Mouse (Mus musculus) G1E (cell line): ENCODE data around the gene Myo1f. TPM values are rescaled to one million over a fixed set of nuclear protein-coding genes. Genes with fewer than 3 reads are reported as not detected.

Experiments used
- ATAC-seq: 2 replicates; pipeline ENCODE4 v1.8.0; 2016; ENCODE audit warnings: mild to moderate bottlenecking; ENCODE audit not compliant: insufficient number of reproducible peaks, poor library complexity, low FRiP score, severe bottlenecking; ENCODE audit errors: extremely low read depth
- DNase-seq: peaks from one replicate; pipeline ENCODE4 v3.0.0; 2012; ENCODE audit warnings: low spot score
- H3K27me3 ChIP-seq: 2 replicates; pipeline ENCODE4 v1.6.1; 2012; ENCODE audit warnings: mild to moderate bottlenecking, low read length, inconsistent platforms; ENCODE audit not compliant: insufficient read depth
- H3K36me3 ChIP-seq: replicated peaks from 2 replicates; pipeline ENCODE3; 2012; ENCODE audit warnings: mild to moderate bottlenecking, inconsistent platforms
- H3K4me1 ChIP-seq: 2 replicates; pipeline ENCODE4 v1.6.1; 2012; ENCODE audit warnings: low read depth, low read length, inconsistent platforms, mixed read lengths; ENCODE audit not compliant: insufficient read depth
- H3K4me3 ChIP-seq: 2 replicates; pipeline ENCODE4 v1.5.1; 2012; ENCODE audit warnings: low read depth, mild to moderate bottlenecking, inconsistent platforms, low read length, moderate library complexity, mixed read lengths
- H3K9me3 ChIP-seq: replicated peaks from 2 replicates; pipeline ENCODE4 v1.6.1; 2012; ENCODE audit warnings: inconsistent platforms
- CTCF ChIP-seq: IDR thresholded peaks from 2 replicates; pipeline ENCODE4 v1.5.1; 2012; ENCODE audit warnings: low read depth, low read length, inconsistent platforms, mixed read lengths
- GATA1 ChIP-seq: IDR thresholded peaks from 2 replicates; pipeline ENCODE4 v1.6.1; 2012; ENCODE audit warnings: borderline replicate concordance, low read length, inconsistent platforms, mixed read lengths
- GATA2 ChIP-seq: IDR thresholded peaks from 2 replicates; pipeline ENCODE4 v1.6.1; 2012; ENCODE audit warnings: low read depth, low read length, inconsistent platforms, borderline replicate concordance
- POLR2AphosphoS5 ChIP-seq: IDR thresholded peaks from 2 replicates; pipeline ENCODE4 v1.6.1; 2012; ENCODE audit warnings: low read depth, low read length, inconsistent platforms; ENCODE audit not compliant: insufficient replicate concordance
- TAL1 ChIP-seq: conservative IDR thresholded peaks from 2 replicates; pipeline ENCODE4 v1.6.1; 2012; ENCODE audit warnings: low read depth, low read length, inconsistent platforms, mixed read lengths
- polyA plus RNA-seq: library from polyadenylated mRNA; stranded (reverse); fragments of >175 nt; gene quantifications from 2 replicates; pipeline ENCODE4 v1.2.3, GENCODE M21; 2012
- total RNA-seq, 2 experiments: library from RNA; stranded (forward) in 1 of 2; stranded (reverse) in 1 of 2; fragments of 200-1000 nt in 1 of 2; fragments of >200 nt in 1 of 2; fragmentation: Nextera tagmentation in 1 of 2; gene quantifications; 2 replicates each; pipeline ENCODE4 v1.2.3; 2014 to 2017

The Myo1f gene
- total and polyA plus RNA-seq, 3 experiments, result 0.17 to 2.1 (median 0.90) TPM

DNA sequence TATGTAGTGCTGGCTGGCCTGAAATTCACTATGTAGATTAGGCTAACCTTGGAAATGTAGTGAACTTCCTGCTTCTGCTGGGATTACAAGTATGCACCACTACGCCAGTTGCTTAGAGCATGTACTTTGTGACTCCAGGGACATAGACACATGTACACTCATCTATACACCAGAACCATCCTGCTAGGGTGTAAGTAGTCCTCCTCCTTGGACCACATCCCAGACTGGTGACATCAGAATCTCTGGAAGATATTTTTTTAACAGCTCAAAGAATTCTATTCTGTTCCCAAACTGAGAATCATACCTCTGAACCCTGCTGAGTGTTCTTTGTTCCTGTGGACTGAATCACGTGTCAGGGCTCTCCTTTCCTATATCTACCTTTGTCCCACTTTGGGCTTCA lies 81.5 kb downstream of the Myo1f start:
- Histone ChIP-seq H3K27me3 (no peaks in the 10 kb centered on the region), H3K4me1 (peaks cover 36% of the 10 kb centered on the region), H3K4me3 (no peak overlapping the region), H3K9me3 (no peaks in the 10 kb centered on the region), H3K36me3 (peaks cover 72% of the 10 kb centered on the region)
- DNase-seq (no peak), ATAC-seq (no peak)
- no peak for TF ChIP-seq GATA1
- TF ChIP-seq CTCF, result no peak

DNA sequence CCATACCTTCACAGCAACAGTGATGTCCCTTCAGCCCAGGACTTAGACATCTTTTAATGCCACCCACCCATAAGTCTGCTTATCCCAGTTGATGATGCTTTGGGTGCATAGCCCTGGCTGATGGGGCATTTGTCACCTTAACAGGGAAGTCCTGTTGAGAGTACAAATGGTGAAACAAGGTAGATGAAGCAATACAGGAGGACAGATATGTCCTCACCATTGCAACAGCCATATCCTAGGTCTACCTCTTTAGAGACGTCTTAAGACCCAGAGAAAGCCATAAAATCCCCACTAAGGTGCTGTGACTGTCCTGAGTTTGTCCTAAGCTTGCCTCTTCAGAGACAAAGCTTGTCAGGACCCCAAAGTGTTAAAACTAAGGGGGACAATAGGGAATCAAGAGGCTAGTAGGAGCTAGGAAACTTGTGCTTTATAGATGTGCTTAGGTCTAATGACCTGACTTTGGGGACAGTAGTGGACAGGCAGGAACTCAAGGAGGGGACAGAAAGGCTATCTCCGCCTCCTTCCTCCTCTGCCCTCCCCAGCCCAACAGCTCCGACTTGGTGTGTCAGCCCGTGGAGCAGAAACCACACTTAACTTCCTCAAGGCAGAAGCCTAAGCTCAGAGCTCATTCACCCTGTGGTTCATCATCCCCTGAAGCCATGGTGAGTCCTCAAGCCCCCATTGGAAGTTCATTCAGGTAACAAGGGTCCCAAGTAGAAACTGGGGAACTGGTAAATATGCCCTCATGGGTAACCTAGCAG lies 82.2 kb downstream of the Myo1f start, which contains the start of gene Pram1:
Gene Pram1, plus strand, starts transcription at position 541 of the 761 bp plus-strand sequence.
- no peak within 1 kb of the TSS for H3K4me3 ChIP-seq
- DNase-seq (no peak), ATAC-seq (no peak)
- H3K36me3 ChIP-seq, result peaks cover 72% of the 10 kb centered on the region
- no peaks in the 10 kb centered on the region for H3K9me3 ChIP-seq
- peaks cover 38% of the 10 kb centered on the region for H3K4me1 ChIP-seq
- TF ChIP-seq GATA1 (no peak), POLR2AphosphoS5 (no peak), TAL1 (no peak), GATA2 (no peak), CTCF (no peak)
- H3K27me3 ChIP-seq, result no peaks in the 10 kb centered on the region

DNA sequence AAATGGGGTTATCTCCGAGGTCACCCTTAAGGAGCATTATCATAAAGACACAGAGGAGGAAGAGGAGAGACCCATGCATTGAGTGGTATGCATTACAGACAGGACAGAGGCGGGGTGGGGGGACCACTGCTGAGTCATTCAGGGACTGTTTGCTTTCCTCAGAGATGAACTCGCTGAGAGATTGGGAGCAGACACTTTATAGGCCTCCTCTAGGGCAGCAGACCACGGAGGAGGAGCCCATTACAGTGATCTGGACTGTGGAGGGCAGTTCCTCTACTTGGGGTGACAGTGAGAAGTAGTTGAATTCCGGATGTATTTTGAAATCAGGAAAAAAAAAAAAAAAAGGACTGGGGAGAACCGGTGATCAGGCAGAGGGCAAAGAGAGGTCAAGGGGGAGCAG lies 84.2 kb downstream of the Myo1f start:
- TF ChIP-seq POLR2AphosphoS5 (no peak), TAL1 (no peak), GATA1 (no peak), CTCF (no peak), GATA2 (no peak)
- Histone ChIP-seq H3K27me3 (no peaks in the 10 kb centered on the region), H3K4me3 (no peak overlapping the region), H3K36me3 (peaks cover 76% of the 10 kb centered on the region), H3K9me3 (no peaks in the 10 kb centered on the region), H3K4me1 (peaks cover 38% of the 10 kb centered on the region)
- DNase-seq (no peak), ATAC-seq (peak; percentile 47)

DNA sequence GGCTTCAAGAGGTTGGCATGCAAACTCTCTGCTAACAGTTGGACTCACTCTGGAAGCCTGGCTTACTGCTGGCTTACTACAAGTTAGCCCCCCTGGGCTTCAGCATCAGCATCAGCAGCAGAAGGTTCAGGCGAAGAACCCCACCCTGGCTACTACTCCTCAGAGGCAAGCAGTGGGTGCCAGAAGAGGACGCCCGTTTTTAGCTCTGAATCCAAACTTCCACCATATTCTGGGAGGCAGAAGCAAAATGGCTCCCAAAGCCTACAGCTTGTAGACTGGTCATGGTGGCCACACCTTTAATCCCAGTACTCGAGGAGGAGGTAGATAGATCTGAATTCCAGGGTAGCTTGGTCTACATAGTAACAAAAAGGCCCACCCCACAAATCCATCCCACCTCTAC lies 88.6 kb downstream of the Myo1f start:
- Histone ChIP-seq H3K9me3 (no peaks in the 10 kb centered on the region), H3K4me1 (peaks cover 29% of the 10 kb centered on the region), H3K4me3 (no peak overlapping the region), H3K27me3 (no peaks in the 10 kb centered on the region), H3K36me3 (peaks cover 84% of the 10 kb centered on the region)
- ATAC-seq, result no peak
- DNase-seq, result no peak
- TF ChIP-seq TAL1 (no peak), GATA2 (no peak), POLR2AphosphoS5 (no peak), GATA1 (no peak), CTCF (no peak)

DNA sequence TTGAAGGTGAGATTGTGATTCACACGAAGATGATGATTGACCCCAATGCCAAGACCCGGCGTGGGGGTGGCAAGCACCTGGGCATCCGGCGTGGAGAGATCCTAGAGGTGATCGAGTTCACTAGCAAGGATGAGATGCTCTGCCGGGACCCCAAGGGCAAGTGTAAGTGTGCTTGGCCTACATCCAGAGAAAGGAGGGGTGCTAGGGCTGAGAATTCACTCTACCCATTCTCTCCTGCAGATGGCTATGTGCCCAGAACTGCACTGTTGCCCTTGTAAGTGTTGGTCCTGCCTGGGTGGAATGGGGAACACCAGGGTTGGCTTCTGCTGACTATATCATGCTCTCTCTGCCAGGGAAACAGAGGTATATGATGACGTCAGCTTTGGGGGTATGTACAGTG lies 89.6 kb downstream of the Myo1f start:
- H3K4me3 ChIP-seq, result no peak overlapping the region
- H3K9me3 ChIP-seq, result no peaks in the 10 kb centered on the region
- peaks cover 94% of the 10 kb centered on the region for H3K36me3 ChIP-seq
- no peak for ATAC-seq
- TF ChIP-seq TAL1, result no peak
- TF ChIP-seq GATA2, result no peak
- no peak for TF ChIP-seq CTCF
- TF ChIP-seq GATA1, result no peak
- TF ChIP-seq POLR2AphosphoS5, result no peak
- H3K4me1 ChIP-seq, result peaks cover 24% of the 10 kb centered on the region
- no peak for DNase-seq
- no peaks in the 10 kb centered on the region; the same call in 1 of the 2 replicates for H3K27me3 ChIP-seq

DNA sequence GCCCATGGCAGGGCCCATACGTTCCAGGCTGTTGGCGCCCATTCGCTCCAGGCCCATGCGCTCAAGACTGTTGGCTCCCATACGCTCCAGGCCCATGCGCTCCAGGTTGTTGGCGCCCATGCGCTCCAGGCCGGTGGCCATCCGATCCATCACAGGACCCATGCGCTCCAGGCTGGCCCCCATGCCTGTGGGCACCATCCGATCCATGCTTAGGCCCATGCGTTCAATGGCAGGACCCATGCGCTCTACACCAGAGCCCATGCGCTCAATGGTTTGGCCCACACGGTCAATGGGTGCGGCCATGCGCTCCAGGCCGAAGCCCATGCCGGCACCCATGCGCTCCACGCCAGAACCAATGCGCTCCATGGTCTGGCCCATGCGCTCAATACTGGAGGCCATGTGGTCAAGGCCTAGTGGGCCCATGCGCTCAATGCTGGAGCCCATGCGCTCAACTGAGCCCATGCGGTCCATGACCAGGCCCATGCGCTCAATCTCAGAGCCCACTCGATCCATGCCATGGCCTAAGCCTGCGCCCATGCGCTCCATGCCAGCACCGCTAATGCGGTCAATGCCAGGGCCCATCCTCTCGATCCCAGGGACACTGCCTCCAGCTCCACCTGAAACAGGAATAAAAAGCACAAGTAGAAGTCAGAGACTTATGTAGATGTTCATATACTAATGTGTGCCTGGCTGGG lies 94.4 kb downstream of the Myo1f start:
- Histone ChIP-seq H3K36me3 (peaks cover 96% of the 10 kb centered on the region), H3K9me3 (no peaks in the 10 kb centered on the region), H3K4me3 (no peak overlapping the region), H3K4me1 (0 out of 2 replicates have a peak, but pooled peaks cover 3% of the 10 kb centered on the region), H3K27me3 (no peaks in the 10 kb centered on the region; the same call in 1 of the 2 replicates)
- TF ChIP-seq GATA1, result no peak
- no peak for TF ChIP-seq GATA2
- TF ChIP-seq POLR2AphosphoS5, result no peak
- no peak for TF ChIP-seq TAL1
- TF ChIP-seq CTCF, result no peak
- ATAC-seq, result no peak
- DNase-seq, result no peak

Other genes starting within 250 kb of the Myo1f start
- gene Zfp81, start 196.8 kb upstream of the Myo1f start, total RNA-seq (2014; fragmentation: Nextera tagmentation), result 27.7 and 30.3 TPM in 2 replicates
- gene Zfp81, start 196.8 kb upstream of the Myo1f start, total RNA-seq (2017), result 14.5 TPM in 2 replicates
- gene Zfp81, start 196.8 kb upstream of the Myo1f start, polyA plus RNA-seq, result 0.22 and 0.35 TPM in 2 replicates
- gene Zfp101, start 161.1 kb upstream of the Myo1f start, total RNA-seq (2014; fragmentation: Nextera tagmentation), result 58.9 and 65.6 TPM in 2 replicates
- 68.2 and 97.1 TPM in 2 replicates for gene Zfp101, start 161.1 kb upstream of the Myo1f start, total RNA-seq (2017)
- gene Zfp101, start 161.1 kb upstream of the Myo1f start, polyA plus RNA-seq, result 0.55 and 0.87 TPM in 2 replicates
- gene Actl9, start 122.8 kb upstream of the Myo1f start, total RNA-seq (2014; fragmentation: Nextera tagmentation), result not detected in 2 replicates
- gene Actl9, start 122.8 kb upstream of the Myo1f start, total RNA-seq (2017), result 0.11 TPM in 1 of 2 replicates, not detected in the other
- not detected in 2 replicates for gene Actl9, start 122.8 kb upstream of the Myo1f start, polyA plus RNA-seq
- gene Adamts10, start 31.5 kb upstream of the Myo1f start, total RNA-seq (2014; fragmentation: Nextera tagmentation), result 2.0 and 4.5 TPM in 2 replicates
- gene Adamts10, start 31.5 kb upstream of the Myo1f start, total RNA-seq (2017), result 3.4 and 4.0 TPM in 2 replicates
- 2.8 and 3.5 TPM in 2 replicates for gene Adamts10, start 31.5 kb upstream of the Myo1f start, polyA plus RNA-seq
- gene Zfp414, start 73.4 kb downstream of the Myo1f start, total RNA-seq (2014; fragmentation: Nextera tagmentation), result 34.7 and 66.1 TPM in 2 replicates
- gene Zfp414, start 73.4 kb downstream of the Myo1f start, total RNA-seq (2017), result 14.7 and 26.3 TPM in 2 replicates
- gene Zfp414, start 73.4 kb downstream of the Myo1f start, polyA plus RNA-seq, result 111 and 116 TPM in 2 replicates
- gene Pram1, start 82.3 kb downstream of the Myo1f start, total RNA-seq (2014; fragmentation: Nextera tagmentation), result 2.0 and 3.3 TPM in 2 replicates
- gene Pram1, start 82.3 kb downstream of the Myo1f start, total RNA-seq (2017), result 0.11 TPM in 1 of 2 replicates, not detected in the other
- gene Pram1, start 82.3 kb downstream of the Myo1f start, polyA plus RNA-seq, result 0.24 TPM in 1 of 2 replicates, not detected in the other
- 329 and 356 TPM in 2 replicates for gene Hnrnpm, start 131.2 kb downstream of the Myo1f start, total RNA-seq (2014; fragmentation: Nextera tagmentation)
- 284 and 397 TPM in 2 replicates for gene Hnrnpm, start 131.2 kb downstream of the Myo1f start, total RNA-seq (2017)
- 1,176 and 1,322 TPM in 2 replicates for gene Hnrnpm, start 131.2 kb downstream of the Myo1f start, polyA plus RNA-seq
- gene March2, start 163.0 kb downstream of the Myo1f start, total RNA-seq (2014; fragmentation: Nextera tagmentation), result 102 and 120 TPM in 2 replicates
- 71.8 and 75.3 TPM in 2 replicates for gene March2, start 163.0 kb downstream of the Myo1f start, total RNA-seq (2017)
- gene March2, start 163.0 kb downstream of the Myo1f start, polyA plus RNA-seq, result 19.0 and 33.3 TPM in 2 replicates
- 71.0 and 71.4 TPM in 2 replicates for gene Rab11b, start 204.8 kb downstream of the Myo1f start, total RNA-seq (2014; fragmentation: Nextera tagmentation)
- gene Rab11b, start 204.8 kb downstream of the Myo1f start, total RNA-seq (2017), result 23.1 and 25.8 TPM in 2 replicates
- 130 and 155 TPM in 2 replicates for gene Rab11b, start 204.8 kb downstream of the Myo1f start, polyA plus RNA-seq
- gene Angptl4, start 226.1 kb downstream of the Myo1f start, total RNA-seq (2014; fragmentation: Nextera tagmentation), result not detected in 2 replicates
- 0.06 and 0.11 TPM in 2 replicates for gene Angptl4, start 226.1 kb downstream of the Myo1f start, total RNA-seq (2017)
- gene Angptl4, start 226.1 kb downstream of the Myo1f start, polyA plus RNA-seq, result not detected in 2 replicates